Mouse (Mus musculus) erythroblast, embryonic 14.5 days (primary cell): ENCODE measurements around the gene Tmem19.
"Not testable (repeated sequence)": the region's sequence is repeated elsewhere in the genome, so short reads cannot be mapped to it uniquely, and the experiment has no call there.

ENCODE experiments used
- GATA1 ChIP-seq: IDR thresholded peaks from 2 replicates; pipeline ENCODE4 v1.6.1; 2012; ENCODE audit warnings: low read length, inconsistent platforms, mixed read lengths
- TAL1 ChIP-seq: IDR thresholded peaks from 3 replicates; pipeline ENCODE4 v1.6.1; 2012; ENCODE audit warnings: low read length, inconsistent platforms, mixed read lengths

DNA sequence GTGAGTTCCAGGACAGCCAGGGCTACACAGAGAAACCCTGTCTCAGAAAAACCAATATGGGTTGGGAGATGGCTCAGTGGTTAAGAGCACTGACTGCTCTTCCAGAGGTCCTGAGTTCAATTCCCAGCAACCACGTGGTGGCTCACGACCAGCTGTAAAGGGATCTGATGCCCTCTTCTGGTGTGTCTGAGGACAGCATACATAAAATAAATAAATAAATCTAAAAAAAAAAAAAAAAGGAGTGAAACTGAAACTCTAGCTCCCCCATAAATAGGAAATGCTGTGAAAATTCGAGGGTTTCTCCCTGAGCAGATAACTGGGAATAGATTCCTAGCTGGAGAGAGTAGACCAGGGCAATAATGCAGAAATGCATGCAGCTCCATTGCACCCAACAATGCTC is 43.9 kb downstream of the Tmem19 start:
- not testable (repeated sequence) for TF ChIP-seq GATA1, TAL1
